Mouse (Mus musculus): ENCODE measurements around the gene Dnajb11.

Dnajb11 gene

GRCm38 (mm10) chr16:22883441-22883840 is 25.8 kb downstream of the Dnajb11 start:
- no peak for DNase-seq (ENCODE audit: low read depth)

- DNase-seq (ENCODE audit: low read depth), result no peak
Measured at GRCm38 (mm10) chr16:22885356-22885755, 27.7 kb downstream of the Dnajb11 start.

GRCm38 (mm10) chr16:22886726-22887125 is 29.1 kb downstream of the Dnajb11 start:
- DNase-seq (ENCODE audit: low read depth), result no peak

GRCm38 (mm10) chr16:22888835-22889234 is 31.2 kb downstream of the Dnajb11 start:
- DNase-seq (ENCODE audit: low read depth), result no peak

GRCm38 (mm10) chr16:22889716-22890115 is 32.1 kb downstream of the Dnajb11 start:
- DNase-seq (ENCODE audit: low read depth), result no peak

GRCm38 (mm10) chr16:22890683-22891510 is 33.3 kb downstream of the Dnajb11 start, which contains the start of gene Ahsg:
TSS of gene Ahsg (plus strand) at chr16:22891277.
- no peak for DNase-seq (ENCODE audit: low read depth)

GRCm38 (mm10) chr16:22891733-22892154 is 34.1 kb downstream of the Dnajb11 start:
- DNase-seq (ENCODE audit: low read depth), result no peak

GRCm38 (mm10) chr16:22894095-22894494 is 36.5 kb downstream of the Dnajb11 start:
- DNase-seq (ENCODE audit: low read depth), result no peak

- no peak for DNase-seq (ENCODE audit: low read depth)
Measured at GRCm38 (mm10) chr16:22896618-22897017, 39.0 kb downstream of the Dnajb11 start.

GRCm38 (mm10) chr16:22899346-22899745 is 41.7 kb downstream of the Dnajb11 start:
- no peak for DNase-seq (ENCODE audit: low read depth)

GRCm38 (mm10) chr16:22899866-22900570 is 42.4 kb downstream of the Dnajb11 start:
- DNase-seq (ENCODE audit: low read depth), result no peak

- no peak for DNase-seq (ENCODE audit: low read depth)
Measured at GRCm38 (mm10) chr16:22901326-22901725, 43.7 kb downstream of the Dnajb11 start.

GRCm38 (mm10) chr16:22909290-22909689 is 51.6 kb downstream of the Dnajb11 start:
- DNase-seq (ENCODE audit: low read depth), result no peak

GRCm38 (mm10) chr16:22911986-22912385 is 54.3 kb downstream of the Dnajb11 start:
- no peak for DNase-seq (ENCODE audit: low read depth)

GRCm38 (mm10) chr16:22912886-22913285 is 55.2 kb downstream of the Dnajb11 start:
- DNase-seq (ENCODE audit: low read depth), result no peak

- DNase-seq (ENCODE audit: low read depth), result no peak
Measured at GRCm38 (mm10) chr16:22914276-22914675, 56.6 kb downstream of the Dnajb11 start.

- DNase-seq (ENCODE audit: low read depth), result no peak
Measured at GRCm38 (mm10) chr16:22918034-22918433, 60.4 kb downstream of the Dnajb11 start, which contains the start of gene Fetub. TSS of gene Fetub (plus strand) at chr16:22918334.

GRCm38 (mm10) chr16:22918664-22919312 is 61.1 kb downstream of the Dnajb11 start:
- DNase-seq (ENCODE audit: low read depth), result no peak

- DNase-seq (ENCODE audit: low read depth), result no peak
Measured at GRCm38 (mm10) chr16:22919971-22920854, 62.6 kb downstream of the Dnajb11 start.

- DNase-seq (ENCODE audit: low read depth), result no peak
Measured at GRCm38 (mm10) chr16:22921761-22922160, 64.1 kb downstream of the Dnajb11 start.

- DNase-seq (ENCODE audit: low read depth), result no peak
Measured at GRCm38 (mm10) chr16:22922433-22922832, 64.8 kb downstream of the Dnajb11 start.

Measured in naive thymus-derived CD4-positive, alpha-beta T cell, adult 2 months (primary cell).